Mouse (Mus musculus): Measurements from ENCODE around the gene Hsf2bp. TPM values are rescaled to one million over a fixed set of nuclear protein-coding genes. Genes with fewer than 3 reads are reported as not detected.

Gene Hsf2bp
- total RNA-seq (2021), result 1 to 10 TPM in 1 of 2 experiments, under 1 TPM in 1; 0.46 to 1.3 TPM
- long read RNA-seq, experiment 1, partial matches to known transcripts, result 0 of 1 reads
- long read RNA-seq, experiment 1, other reads (novel, unspliced or antisense), result 0 of 1 reads
- long read RNA-seq, experiment 2, result 0 reads

DNA sequence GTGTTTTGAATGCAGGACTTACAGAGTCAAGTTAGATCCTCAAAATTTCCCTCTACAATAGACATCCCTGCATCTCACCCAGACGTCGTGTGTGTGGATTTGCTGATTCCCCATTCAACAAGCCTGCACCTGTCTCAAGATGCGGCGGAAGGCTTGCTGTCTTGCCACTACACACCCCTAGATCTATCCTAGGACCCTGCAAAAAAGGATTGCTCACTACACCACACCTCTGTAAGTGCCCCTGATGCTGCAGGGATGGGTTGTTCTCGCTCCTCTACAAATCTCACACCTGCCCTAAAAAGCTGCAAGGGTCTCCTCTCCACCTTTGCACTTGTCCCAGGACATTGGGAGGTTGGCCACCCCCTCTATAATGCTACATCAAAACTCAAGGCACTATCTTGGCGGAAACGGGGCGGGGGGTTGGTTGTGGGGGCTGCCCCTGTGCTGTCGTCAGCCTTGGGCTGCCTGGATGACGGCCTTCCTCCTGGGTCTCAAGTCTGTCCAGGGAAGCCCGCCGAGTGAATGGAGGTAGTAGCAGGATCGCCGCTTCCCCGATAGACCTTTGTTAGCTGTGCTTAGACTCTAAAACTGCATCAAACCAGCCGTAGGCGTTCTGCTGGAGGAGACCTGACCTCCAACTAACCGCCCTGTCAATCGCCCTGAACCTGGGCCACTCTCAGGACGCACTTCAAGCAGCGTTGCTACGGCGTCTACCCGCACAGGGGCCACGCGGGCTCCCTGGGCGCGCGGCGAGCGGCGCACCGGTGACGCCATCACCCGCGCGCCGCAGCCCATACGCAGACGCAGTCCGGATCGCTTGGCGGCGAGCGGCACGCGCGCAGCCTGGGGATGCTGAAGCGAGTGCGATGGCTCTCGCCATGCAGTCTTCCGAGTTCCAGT lies at the start of gene Hsf2bp, which contains the start of gene Rrp1b:
Gene Hsf2bp, minus strand, starts transcription at position 741 of the 900 bp plus-strand sequence.
Gene Rrp1b, plus strand, starts transcription at position 492 of the 900 bp plus-strand sequence.
- DNase-seq, result peak; percentile 81 to 87

DNA sequence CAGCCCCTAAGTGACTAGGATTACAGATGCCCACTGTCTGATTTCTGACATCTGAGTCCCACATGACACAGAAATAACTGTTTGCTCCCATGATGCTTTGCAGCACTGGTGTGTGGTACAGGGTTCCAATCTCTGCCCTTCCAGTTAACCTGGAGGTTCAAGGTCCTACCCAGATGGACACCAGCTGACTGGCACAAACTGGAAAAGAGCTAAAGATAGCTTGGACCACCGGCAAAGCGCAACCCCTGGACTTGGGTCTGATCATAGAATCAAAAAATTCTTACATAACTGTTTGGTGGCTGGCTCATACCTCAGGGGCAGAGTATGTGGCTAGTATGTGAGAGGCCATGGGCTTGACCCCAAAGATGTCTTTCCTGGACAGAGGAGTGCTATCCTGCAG lies 47.2 kb upstream of the Hsf2bp start:
- DNase-seq, result no peak

DNA sequence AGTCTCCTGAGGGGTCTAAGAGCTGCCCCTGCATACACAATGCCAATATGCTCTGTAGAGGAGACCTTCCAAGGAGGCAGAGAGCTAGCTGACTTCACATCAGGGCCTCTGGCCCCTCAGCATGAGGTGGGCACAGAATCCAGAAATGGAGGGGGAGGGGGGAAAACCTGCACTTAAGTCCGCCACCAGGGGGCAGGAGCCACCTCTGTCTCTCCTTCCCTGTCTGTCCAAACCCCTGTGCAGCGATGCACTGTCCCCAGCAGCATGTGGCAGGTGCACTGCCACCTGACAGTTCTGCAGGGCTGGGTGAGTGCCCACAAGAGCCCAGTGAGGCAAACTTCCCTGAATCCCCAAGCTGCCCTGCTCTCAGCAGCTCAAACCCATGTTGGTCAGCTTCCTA lies 39.0 kb upstream of the Hsf2bp start:
- peak; percentile 55 to 74 for DNase-seq

DNA sequence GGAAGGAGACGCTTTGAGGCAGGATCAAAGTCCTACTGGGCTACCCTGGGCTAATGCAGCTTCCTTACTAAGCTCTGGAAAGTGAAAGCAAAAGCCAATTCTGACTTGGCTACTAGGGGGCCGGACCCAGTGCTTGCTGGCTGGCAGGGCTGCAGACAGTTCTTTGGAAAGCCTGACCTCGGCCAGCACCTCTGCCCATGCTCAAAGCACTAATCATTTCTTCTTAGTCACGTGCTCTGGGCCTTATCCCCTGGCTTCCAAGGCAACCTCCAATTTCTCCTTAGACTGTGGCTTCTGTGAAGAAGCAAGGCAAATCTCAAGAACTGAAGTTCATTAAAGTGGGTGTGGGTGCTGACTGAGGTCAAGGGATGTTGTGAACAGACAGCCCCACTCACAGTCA lies 38.5 kb upstream of the Hsf2bp start:
- peak; percentile 23 to 42 for DNase-seq

DNA sequence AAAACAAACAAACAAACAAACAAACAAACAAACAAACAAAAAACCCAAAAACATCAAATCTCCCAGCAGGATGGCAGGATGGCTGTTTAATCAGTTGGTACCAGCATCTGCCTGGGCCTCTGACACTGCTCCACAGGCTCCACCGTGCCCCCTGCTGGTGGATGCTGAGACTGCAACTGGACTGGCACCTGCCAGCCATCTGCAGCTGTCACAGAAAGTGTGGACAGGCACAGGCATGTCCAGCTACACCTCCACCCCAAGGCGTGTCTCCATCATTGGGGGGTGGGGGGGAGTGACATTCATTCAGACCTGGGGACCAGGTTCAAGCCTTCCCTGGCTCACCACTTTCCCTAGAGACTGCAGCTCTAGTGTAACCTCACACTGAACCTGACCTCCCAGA lies 37.2 kb upstream of the Hsf2bp start:
- peak; percentile 92 to 94 for DNase-seq

DNA sequence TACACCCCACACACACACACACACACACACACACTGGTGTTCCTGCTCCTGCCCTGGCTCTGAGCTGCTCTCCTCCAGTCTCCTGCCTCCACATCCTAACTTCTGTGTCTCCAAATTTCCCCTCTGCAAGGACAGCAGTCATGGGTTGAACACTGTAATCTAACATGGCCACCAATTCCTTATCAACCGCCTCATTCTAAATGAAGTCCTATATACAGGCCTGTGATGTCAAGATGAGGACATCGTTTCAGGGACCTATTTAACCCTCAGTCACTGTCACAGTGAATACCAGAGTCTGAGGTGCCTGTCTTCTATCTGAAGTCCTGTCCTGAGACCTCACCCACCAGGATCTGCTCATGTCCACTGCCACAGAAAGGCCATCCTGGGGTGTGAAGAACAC lies 32.7 kb upstream of the Hsf2bp start:
- no peak for DNase-seq

DNA sequence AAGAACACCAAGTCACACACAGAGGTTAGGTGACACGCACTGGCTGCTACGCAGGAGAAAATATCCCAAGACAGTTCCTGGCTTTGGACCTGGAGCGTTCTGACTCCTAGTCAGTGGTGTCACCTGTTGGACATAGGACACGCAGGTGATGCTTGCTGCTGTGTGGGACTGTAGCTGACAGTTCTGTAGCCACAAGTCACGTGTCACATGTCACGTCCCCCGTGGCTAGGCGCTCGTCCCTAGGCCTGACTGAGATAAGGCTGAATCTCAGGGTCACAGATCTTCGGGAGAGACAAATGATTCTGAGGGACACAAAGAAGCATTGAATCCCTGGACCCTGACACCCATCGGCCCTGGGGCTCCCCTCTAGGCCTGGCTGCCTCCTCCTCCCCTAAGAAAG lies 32.2 kb upstream of the Hsf2bp start:
- DNase-seq, result peak; percentile 64 to 67

DNA sequence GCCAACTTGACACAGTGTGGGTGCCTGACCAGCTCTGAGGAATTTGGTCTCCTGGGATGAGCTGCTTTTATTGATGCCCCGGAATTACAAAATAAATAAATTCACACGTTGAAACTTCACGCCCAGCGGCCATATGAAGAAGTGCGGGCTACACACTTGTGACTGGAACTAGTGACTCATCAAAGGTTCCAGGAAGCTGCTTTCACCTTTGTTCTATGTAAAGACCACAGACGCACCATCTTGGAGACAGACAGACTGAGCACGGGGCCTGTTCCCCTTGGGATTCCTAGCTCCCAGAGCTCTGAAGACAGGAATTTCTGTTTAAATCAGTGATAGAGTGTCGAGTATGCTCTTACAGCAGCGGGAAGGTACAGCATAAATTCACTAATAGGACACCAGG lies 31.4 kb upstream of the Hsf2bp start:
- no peak for DNase-seq

DNA sequence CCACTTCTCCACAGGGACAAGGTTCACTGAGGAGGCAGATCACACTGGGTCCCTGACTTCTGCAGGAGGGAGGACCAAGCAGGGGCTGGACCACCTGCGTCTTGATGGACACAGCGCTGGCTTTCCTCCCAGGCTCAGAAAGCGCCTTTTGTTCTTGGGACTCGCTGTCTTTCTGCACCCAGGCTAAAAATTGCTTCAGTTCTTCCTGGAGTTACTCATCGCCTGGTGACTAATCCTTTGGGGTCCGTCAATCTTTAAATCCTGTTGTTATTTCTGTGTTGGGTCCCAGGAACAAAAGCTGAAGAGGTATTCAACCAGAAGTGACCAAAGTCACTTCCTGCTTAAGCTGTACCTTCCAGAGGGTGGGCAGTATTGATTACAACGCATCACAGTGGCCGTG lies 28.6 kb upstream of the Hsf2bp start:
- peak; percentile 46 to 50 for DNase-seq

DNA sequence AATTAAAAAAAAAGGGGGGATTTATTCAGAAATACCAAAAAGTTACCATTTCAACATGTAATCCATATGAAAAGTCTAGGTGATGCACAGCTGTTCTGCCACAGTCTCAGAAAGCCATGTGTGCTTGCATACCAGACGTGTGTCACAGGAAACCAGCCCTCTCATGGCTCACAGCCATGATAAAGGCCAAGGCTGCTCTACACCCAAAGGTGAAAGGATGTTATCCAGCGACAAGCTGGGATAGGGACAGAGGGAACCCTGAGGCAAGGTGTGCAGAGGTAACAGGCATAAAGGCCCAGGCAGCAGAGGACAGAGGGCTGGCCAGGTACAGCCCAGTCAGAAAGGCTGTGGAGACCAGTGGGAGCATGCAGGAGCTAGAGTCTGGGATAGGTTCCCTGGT lies 27.5 kb upstream of the Hsf2bp start:
- peak in 1 of 2 experiments; percentile 32 for DNase-seq

DNA sequence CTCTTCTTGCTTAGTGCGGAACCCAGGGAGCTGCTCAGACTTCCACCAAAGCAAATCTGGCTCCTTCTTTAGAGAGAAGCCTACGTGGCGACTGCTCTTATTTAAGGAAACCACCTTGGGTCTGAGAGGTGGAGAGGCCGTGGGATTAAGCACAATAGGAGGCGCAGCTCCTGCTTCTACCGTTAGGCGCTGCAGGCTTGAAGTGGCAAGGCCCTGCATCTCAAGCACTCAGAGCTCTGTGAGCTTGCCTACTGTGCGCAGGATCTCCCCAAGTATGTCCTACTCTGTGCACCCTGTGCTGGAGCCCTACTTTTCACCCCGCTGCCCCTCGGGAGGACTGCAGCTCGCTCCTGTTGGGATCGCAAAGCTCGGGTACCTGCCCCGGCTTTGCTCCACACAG lies 25.1 kb upstream of the Hsf2bp start:
- DNase-seq, result no peak

DNA sequence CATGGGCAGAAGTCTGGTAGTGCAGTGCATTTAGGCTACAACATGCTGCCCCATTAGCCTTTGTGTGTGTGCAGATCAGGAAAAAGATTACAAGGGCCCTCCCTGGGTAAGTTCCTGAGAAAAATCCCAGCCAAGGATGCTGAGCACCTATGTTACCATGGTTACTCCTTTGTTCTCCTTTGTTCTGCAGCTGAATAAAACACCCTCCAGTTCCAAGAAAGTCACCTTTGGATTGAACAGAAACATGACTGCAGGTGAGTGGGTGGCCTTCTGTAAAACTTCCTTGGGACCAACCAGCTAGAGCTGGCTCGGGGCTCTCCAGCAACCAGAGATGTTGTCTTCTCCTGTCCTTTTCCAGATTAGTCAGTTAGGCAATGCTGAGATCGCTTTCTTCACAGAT lies 22.9 kb upstream of the Hsf2bp start:
- DNase-seq, result no peak

DNA sequence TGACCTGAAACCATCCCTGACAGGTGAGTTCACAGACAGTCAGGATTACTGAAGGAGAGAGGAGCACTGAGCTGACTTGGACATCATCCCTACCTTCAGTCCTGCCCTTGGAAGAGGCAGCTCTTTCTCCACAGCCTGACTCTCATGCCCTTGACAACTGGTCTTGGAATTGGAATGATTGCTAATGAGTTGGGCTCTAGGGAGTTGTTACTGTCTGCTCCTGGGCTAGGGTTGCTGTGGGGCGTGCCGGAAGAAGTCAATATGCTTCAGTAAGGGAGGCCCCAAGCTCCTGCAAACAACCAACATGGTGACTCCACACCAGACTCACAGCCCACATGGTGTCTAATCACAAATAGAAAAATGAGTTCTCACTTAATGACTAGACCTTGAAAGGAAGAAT lies 21.7 kb upstream of the Hsf2bp start:
- DNase-seq, result peak in 1 of 2 experiments; percentile 16

DNA sequence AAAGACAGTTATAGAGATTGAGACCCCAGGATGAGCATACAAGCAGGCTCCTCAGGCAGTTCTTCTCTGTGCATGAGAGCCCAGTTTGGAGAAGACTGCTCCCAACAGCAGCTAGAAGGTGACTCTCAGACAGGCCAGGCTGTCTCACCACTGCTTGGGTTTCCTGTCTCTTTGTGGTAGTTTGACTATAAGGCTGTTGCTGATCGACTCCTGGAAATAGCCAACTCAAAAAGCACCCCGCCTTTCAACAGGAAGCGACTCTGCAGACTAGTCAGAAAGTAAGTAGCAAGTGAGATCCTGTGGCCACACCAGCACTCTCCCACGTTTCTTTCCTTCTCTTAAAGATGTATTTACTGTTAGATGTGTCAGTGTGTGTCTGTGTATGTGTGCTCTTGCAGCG lies 17.5 kb upstream of the Hsf2bp start:
- no peak for DNase-seq

DNA sequence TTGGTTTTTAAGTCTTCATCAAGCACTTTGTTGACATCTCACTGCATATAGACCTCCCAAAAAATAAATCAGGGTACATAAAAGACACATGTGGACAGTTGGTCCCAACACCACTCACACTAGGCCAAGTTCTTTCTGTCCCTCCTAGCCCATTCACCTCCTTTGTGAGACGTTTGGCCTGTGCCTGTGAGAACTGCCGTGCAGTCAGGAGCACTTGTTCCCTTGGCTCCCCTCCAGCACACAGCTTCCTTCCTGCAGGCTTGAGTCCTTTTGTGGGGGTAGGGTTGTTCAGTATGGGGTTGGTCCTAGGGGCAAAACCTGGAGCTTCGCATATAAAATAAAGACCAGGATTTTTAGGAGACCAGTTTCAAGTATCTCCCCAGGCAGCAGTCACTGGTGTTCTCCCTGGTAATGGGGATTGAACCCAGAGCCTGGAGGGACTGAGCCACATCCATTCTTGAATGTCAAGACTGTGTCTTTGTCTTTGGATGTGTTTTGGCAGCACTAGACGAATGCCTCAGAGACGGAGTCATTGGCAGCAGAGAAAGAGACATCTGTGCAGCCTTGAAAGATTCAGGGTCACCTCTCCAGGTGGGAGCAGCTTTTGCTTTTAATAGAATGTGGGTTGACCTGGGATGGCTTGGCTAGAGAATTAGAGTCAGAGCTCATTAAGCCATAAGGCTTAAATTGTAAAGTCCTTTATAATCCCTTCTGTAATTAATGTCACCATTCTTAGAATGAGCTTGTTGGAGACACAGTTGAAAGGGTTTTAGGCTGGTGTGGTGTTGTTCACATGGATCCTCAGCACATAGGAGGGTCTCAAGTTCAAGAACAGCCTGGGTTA lies 16.3 kb upstream of the Hsf2bp start:
- no peak for DNase-seq

DNA sequence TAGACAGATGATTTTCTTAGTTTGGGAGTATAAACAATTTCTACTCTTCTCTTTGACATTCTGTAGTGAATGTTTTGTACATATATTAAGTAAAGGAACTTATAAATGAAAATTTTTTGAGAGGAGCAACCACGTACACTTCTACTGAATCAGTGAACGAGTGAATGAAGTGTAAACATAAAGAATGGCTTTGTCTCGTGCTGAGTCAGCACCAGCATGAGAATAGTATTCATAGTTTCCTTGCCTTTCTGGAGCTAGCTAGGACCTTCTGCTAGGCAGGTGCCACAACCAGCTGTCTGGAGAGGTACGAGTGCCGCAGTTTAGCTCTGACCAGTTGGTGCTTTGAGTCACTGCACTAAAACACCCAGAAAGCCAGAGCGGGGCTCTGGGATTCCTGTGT lies 14.5 kb upstream of the Hsf2bp start:
- DNase-seq, result no peak

DNA sequence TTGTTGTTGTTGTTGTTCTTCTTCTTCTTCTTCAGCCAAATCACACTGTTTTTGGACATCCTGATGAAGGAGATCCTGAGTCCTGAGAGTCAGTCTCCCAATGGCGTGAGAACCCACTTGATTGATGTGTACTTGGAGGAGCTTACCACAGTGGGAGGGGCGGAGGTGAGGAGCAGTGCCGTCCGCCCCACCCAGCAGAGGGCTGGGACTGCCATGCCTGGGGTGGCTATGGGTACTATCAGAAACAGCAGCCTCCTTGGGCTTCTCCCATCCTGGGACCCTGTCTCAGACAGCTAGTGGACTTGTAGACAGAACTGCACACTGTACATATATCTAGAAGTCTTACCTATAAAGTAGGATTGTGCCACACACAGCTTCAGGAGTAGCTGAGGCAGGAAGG lies 13.8 kb upstream of the Hsf2bp start:
- no peak for DNase-seq

DNA sequence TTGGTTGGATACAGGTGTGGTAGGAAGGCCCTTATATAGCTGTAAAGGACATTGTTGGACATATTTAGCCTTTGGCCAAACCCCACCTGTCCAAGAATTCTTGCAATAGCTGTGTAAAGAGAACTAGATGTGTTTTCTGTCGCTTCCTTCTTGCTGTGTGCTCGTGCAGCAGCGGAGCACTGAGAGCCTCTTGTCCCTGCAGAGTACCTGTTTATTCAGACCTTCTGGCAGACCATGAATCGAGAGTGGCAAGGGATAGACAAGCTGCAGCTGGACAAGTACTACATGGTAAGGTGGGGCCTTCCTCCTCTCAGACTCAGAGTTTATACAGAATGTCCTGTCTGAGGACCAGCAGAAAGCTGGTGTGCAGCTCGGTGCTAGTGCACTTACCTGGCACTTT lies 12.2 kb upstream of the Hsf2bp start:
- DNase-seq, result no peak

DNA sequence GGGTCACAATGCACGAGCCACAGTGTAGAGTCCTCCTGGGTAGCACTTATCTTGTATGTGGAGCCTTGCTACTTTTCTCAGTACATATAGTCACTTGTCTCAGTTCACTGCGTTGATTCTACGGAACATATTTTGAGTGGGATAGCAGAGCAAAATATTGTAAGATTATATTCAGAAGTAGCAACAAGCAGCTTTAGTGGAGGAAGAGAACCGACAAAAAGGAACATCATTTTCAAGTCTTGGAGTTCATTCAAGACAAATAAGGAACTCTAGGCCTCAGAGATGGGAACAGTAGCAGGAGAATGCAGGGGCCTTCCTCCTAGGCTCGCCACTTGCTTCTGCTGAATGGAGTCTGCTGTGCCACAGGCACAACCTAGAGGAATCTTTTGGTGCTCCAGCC lies 10.4 kb upstream of the Hsf2bp start:
- no peak for DNase-seq

DNA sequence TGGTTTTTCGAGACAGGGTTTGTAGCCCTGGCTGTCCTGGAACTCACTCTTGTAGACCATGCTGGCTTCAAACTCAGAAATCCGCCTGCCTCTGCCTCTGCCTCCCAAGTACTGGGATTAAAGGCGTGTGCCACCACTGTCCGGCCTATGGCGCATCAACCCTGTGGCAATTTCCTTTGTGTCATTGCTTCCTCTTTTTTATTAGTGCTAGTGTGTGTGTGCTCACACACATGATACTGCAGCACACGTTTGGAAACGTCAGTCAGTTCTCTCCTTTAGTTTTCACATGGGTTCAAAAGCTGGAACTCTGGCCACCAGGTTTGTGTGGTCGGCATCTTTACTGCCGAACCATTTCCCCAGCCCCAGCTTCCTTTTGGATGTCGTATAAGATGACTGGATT lies 4.1 kb upstream of the Hsf2bp start:
- DNase-seq, result no peak

DNA sequence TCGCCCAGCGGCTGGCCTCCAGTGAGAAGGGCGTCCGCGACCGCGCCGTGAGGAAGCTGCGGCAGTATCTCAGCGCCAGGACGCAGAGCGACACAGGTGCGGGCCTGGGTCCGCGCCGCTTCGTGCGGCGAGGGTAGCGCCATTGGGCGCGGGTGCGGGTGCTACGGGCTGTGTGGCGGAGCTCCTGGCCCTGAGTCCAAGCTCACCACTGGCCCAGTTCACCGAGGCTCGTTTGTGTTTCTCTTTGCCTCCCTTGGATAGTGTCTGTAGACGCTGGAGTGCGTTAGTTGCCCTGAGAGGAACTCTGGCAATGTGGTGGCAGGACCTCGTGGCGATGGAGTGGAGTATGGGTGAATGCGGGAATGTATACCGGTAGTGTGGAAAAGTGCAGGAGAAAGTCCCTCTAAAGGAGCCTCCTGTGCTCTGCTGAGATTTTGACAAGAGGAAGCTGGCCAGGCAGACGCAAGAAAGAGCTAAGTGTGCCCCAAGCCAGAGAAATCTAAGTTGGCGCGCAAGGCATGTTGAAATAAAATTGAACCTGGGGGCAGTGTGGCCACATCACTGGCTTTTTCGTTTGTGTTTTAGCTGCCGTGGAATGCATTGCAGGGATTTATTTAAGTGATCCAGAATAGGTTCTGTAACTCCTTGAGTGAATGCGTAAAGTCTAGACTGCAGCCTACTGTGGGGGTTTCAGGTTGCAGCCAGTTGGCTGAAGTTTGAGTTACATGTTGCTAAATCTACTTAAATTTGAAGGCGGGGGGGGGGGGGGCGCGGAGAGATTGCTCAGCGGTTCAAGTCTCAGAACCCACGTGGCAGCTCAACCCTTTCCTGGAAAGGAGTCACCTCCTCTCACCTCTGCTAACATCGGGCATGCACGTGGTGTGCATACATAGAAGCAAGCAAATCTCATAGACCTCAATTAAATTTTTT lies 625 bp upstream of the Hsf2bp start:
- DNase-seq, result peak; percentile 8 to 12

DNA sequence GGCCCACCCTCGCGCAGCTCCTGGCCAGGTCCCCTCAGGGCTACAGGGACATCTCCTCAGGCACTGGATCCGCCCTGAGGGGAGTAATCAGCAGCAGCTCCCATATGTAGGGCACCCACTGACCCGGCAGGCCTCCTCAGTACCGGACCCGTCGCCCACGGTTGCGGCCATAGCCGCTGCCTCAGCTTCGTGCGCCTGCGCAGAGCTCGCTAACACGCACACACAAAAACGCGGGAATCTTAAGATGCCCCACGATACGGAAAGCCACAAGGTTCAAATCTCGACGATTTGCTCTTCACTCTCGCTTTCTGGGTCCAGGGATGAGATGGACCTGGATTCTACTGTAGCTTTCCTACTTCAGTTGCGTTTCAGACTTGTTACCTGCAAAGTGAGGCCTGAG lies 1.8 kb downstream of the Hsf2bp start:
- DNase-seq, result no peak

Data from adrenal gland, postnatal 36 days (tissue).